Mouse (Mus musculus) retina, embryonic 14.5 days (tissue): Measurements from ENCODE around the gene Vmn1r95.
"Not testable (repeated sequence)": the region's sequence is repeated elsewhere in the genome, so short reads cannot be mapped to it uniquely, and the experiment has no call there.

Source experiments
- DNase-seq: peaks from one replicate; pipeline ENCODE4 v3.0.0-alpha.2; 2015; ENCODE audit warnings: low spot score

The Vmn1r95 gene

GRCm38 (mm10) chr7:20193410-20193809 lies at the start of gene Vmn1r95:
Gene Vmn1r95, plus strand, starts transcription at chr7:20193710.
- not testable (repeated sequence) for DNase-seq

DNA sequence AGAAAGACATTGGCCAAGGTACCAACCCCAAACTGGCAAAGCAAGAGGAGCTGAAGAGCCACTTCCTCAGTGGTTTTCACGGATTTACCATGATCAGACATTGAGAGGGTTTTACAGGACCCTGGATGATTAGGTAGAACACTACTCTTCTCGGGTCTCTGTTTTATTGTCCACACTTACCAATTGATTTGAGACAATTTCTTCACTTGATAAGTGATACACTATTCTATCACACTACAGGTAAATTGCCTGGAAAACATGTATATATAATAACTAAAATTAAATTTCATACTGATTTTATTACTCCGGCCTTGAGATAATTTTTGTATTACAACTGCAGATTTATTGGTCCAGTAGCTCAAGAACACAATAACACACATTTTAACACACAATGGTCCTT lies 25.2 kb upstream of the Vmn1r95 start, which contains the start of gene Vmn1r94:
Vmn1r94 (minus strand) TSS at position 101 of the 400 bp plus-strand sequence.
- not testable (repeated sequence) for DNase-seq

GRCm38 (mm10) chr7:20205507-20205906 lies 12.0 kb downstream of the Vmn1r95 start, which contains the start of gene Gm6164:
Gene Gm6164, minus strand, starts transcription at chr7:20205607.
- DNase-seq, result not testable (repeated sequence)

- DNase-seq, result not testable (repeated sequence)
Measured at GRCm38 (mm10) chr7:20233728-20234127, 40.2 kb downstream of the Vmn1r95 start, which contains the start of gene Gm4498. Gene Gm4498, minus strand, starts transcription at chr7:20233828.
